Mouse (Mus musculus): ENCODE measurements around the gene Rhd.
"Not testable (repeated sequence)": the region's sequence is repeated elsewhere in the genome, so short reads cannot be mapped to it uniquely, and the experiment has no call there.

The Rhd gene

GRCm38 (mm10) chr4:134858494-134858893, 5.8 kb upstream of the Rhd start:
- no peak for DNase-seq

GRCm38 (mm10) chr4:134861884-134862283, 2.5 kb upstream of the Rhd start:
- peak; percentile 49 for DNase-seq

GRCm38 (mm10) chr4:134862996-134863395, 1.3 kb upstream of the Rhd start:
- no peak for DNase-seq

GRCm38 (mm10) chr4:134865340-134865739, 1.0 kb downstream of the Rhd start:
- no peak for DNase-seq

GRCm38 (mm10) chr4:134865789-134866188, 1.5 kb downstream of the Rhd start:
- DNase-seq, result no peak

GRCm38 (mm10) chr4:134867213-134867612, 2.9 kb downstream of the Rhd start:
- DNase-seq, result no peak

GRCm38 (mm10) chr4:134867661-134868060, 3.3 kb downstream of the Rhd start:
- no peak for DNase-seq

- no peak for DNase-seq
These were observed 3.7 kb downstream of the Rhd start for GRCm38 (mm10) chr4:134868065-134868464.

GRCm38 (mm10) chr4:134868490-134868889, 4.2 kb downstream of the Rhd start:
- DNase-seq, result no peak

- DNase-seq, result no peak
These were observed 4.9 kb downstream of the Rhd start for GRCm38 (mm10) chr4:134869068-134869730.

- no peak for DNase-seq
These were observed 5.6 kb downstream of the Rhd start for GRCm38 (mm10) chr4:134869815-134870375.

GRCm38 (mm10) chr4:134871477-134871876, 7.1 kb downstream of the Rhd start:
- DNase-seq, result no peak

GRCm38 (mm10) chr4:134871950-134872349, 7.6 kb downstream of the Rhd start:
- no peak for DNase-seq

GRCm38 (mm10) chr4:134876171-134876570, 11.8 kb downstream of the Rhd start:
- no peak for DNase-seq

GRCm38 (mm10) chr4:134879410-134879981, 15.2 kb downstream of the Rhd start:
- peak; percentile 55 for DNase-seq

- DNase-seq, result no peak
These were observed 15.7 kb downstream of the Rhd start for GRCm38 (mm10) chr4:134880041-134880440.

- DNase-seq, result peak; percentile 25
These were observed 18.9 kb downstream of the Rhd start for GRCm38 (mm10) chr4:134883266-134883665.

- DNase-seq, result no peak
These were observed 19.5 kb downstream of the Rhd start for GRCm38 (mm10) chr4:134883808-134884207.

- DNase-seq, result no peak
These were observed 20.0 kb downstream of the Rhd start for GRCm38 (mm10) chr4:134884364-134884763.

- peak; percentile 45 for DNase-seq
These were observed 27.8 kb downstream of the Rhd start for GRCm38 (mm10) chr4:134892096-134892495.

GRCm38 (mm10) chr4:134897256-134897655, 32.9 kb downstream of the Rhd start:
- no peak for DNase-seq

GRCm38 (mm10) chr4:134901126-134901525, 36.8 kb downstream of the Rhd start:
- DNase-seq, result no peak

- no peak for DNase-seq
These were observed 38.7 kb downstream of the Rhd start for GRCm38 (mm10) chr4:134903046-134903445.

- DNase-seq, result not testable (repeated sequence)
These were observed 47.1 kb downstream of the Rhd start for GRCm38 (mm10) chr4:134911406-134911805.

GRCm38 (mm10) chr4:134913413-134913812, 49.1 kb downstream of the Rhd start:
- peak; percentile 58 for DNase-seq

Measured in kidney, adult 11 months (tissue).